Mouse (Mus musculus) gastrocnemius, postnatal 14 days (tissue): ENCODE measurements at regions not wholly inside any gene's neighbourhood (a gene's known extent, or its start where the extent isn't known, plus 50 kb on each side); places are given as distances from the start of the nearest gene placed in this dataset.

Source experiments
- DNase-seq: peaks from one replicate; pipeline ENCODE4 v3.0.0; 2021; ENCODE audit warnings: mixed read lengths
- intact Hi-C: fragments of 180-260 bp; cut with DNase I; formaldehyde crosslinking; loops from one replicate; pipeline ENCODE4 v1.15.1; 2025; ENCODE audit warnings: low total_unique reads

DNA sequence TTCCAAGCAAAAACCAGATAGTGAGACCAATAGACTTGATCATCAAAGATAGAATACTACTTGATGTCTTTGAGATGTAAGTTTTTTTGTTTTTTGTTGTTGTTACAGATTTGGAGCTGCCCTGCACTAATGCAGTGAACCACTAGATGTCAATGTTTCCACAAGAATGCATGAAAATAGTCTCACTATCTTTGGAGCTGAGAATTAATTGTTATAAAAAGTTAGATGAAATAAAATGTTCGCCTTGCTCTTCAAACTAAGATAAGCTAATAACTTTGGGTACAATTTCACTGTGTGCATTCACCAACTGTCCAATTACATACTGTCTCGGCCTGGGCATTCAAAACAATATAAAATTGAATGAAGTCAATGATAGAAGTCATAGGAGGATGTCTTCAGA is 223.2 kb upstream of the Agtr1b start:
- intact Hi-C loops = no loop called here
- DNase-seq = no peak

DNA sequence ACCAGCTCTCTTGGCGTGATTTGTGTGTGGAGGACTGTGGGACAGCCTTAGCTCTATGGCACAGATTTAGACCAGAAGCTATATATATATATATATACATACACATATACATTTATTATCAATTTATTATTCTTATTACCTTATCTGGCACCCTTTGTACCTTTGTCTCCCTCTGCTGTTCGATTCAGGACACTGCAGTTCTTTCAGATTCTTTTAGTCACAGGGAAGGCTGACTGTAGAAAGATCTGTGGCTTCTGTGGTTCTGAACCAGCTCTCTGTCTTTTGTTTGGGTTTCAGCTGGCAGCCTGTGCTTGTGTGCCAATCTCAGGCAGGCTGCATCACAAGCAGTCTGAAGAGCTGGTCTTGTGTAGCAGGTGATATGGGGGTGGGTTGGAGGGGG is 184.6 kb upstream of the Agtr1b start:
- intact Hi-C loops = no loop called here
- no peak for DNase-seq

DNA sequence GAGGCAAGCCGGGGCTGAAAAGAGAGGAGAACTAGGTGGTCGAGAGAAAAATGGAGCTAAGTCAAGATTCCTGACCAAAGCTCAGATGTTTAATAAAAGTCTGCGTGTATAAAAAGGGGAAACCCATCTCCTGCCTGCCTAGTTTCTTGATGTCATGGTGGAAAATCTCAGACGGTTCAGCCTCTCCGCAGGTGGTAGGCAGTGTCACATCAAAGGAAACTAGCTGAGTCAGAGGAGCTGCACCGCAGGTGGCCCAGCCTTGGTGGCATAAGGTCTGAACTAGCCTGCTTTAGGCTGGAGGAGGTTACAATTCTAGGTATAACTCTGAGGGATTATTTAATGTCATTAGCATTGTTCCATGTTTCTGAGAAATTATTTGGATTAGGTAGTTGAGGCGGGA is 177.0 kb upstream of the Agtr1b start:
- no peak for DNase-seq
- intact Hi-C loops = no loop called here

DNA sequence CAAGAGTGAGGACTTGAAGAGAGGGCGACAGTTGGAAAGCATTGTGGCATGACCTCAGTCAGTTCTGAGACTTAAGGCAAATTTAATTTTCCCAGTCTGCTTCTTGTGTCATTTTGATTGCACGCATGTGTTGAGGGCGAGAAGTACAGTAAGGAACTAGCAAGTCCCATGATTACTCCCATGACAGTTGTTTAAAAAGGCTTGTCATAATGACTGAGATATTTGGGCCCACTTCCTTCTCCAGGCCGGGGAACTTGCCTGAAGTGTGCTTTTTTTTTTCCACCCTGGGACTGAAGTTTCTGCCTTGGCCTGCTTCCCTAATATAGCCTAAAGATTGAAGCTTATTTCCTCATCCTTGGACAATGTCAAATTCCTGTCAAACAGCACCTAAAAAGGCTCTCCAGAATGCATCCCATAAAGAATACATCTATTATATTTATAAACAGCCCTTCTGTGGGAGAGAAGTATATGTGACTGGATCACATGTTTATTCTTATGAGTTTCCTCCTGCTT is 171.6 kb upstream of the Agtr1b start:
- intact Hi-C loops = no loop called here
- no peak for DNase-seq

DNA sequence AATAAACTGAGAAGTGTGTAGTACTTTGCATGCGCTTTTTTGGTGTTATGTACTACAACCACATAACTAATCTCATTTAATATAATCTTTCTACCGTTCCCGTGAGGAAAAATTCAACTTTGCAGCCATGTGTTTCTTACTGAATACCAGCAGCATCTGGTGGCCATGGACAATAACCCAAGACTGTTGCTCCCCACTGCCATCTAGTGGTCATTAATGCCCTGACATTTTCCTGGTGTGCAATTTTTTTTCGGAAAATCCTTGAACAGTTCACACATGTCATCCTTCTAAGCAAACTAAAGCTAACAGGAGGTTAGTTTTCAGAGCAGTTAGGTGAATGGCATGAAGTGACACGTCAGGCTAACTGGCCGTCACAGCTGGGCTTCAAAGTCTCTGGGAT is 153.8 kb upstream of the Agtr1b start:
- no peak for DNase-seq

GRCm38 (mm10) chr3:20509192-20509591 is 142.2 kb upstream of the Agtr1b start:
- peak; percentile 72 for DNase-seq
- intact Hi-C loops = no loop called here

More for the DNA sequence above, 153.8 kb upstream of the Agtr1b start:
- intact Hi-C loops = no loop called here

DNA sequence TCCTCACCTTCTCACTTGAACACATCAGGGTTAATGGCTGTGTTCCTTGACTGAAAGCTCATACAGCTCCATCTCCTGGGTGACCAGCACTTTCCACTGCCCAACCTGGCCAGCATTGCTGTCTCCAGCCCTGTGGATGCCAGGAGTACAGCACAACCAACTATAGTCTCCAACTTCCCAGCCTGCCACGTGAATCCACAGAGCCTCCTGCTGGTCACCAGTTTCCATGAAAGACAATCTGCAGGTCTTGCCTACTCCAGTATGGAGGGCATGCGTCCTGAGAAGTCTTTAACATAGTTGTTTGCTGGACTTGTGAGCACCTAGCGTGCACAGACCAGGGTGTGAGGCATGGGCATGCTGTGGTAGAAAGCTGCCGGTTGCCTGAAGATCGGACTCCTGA is 138.6 kb upstream of the Agtr1b start:
- intact Hi-C loops = no loop called here
- DNase-seq = no peak
